Mouse (Mus musculus) myocyte (in vitro differentiated cells): ENCODE data around the gene Tex21.

Experiments used
- CEBPB ChIP-seq: IDR thresholded peaks from 2 replicates; pipeline ENCODE4 v1.6.1; 2011; ENCODE audit warnings: mild to moderate bottlenecking, moderate library complexity; ENCODE audit not compliant: poor library complexity, insufficient read depth, severe bottlenecking
- E2F4 ChIP-seq: IDR thresholded peaks from one replicate; pipeline ENCODE4 v1.6.1; 2011; ENCODE audit warnings: mild to moderate bottlenecking, control low read depth, moderate library complexity; ENCODE audit not compliant: insufficient read depth
- MAX ChIP-seq: IDR thresholded peaks from one replicate; pipeline ENCODE4 v1.6.1; 2011; ENCODE audit warnings: low read depth, mild to moderate bottlenecking, control low read depth
- MYOD1 ChIP-seq, 3 experiments: IDR thresholded peaks; one replicate each; pipeline ENCODE4 v1.6.1; 2011; ENCODE audit warnings: control low read depth in 2 of 3, low read depth in 2 of 3, mild to moderate bottlenecking in 2 of 3, moderate library complexity in 1 of 3; ENCODE audit not compliant: insufficient read length in 2 of 3, control insufficient read depth in 1 of 3
- MYOG ChIP-seq, 3 experiments: IDR thresholded peaks; one replicate each; pipeline ENCODE4 v1.6.1; 2011; ENCODE audit warnings: control low read depth in 2 of 3, low read depth in 2 of 3, mild to moderate bottlenecking in 2 of 3; ENCODE audit not compliant: insufficient read length in 2 of 3, control insufficient read depth in 1 of 3, insufficient read depth in 1 of 3
- POLR2A ChIP-seq: IDR thresholded peaks from one replicate; pipeline ENCODE4 v1.6.1; 2011; ENCODE audit warnings: low read depth, mild to moderate bottlenecking, control low read depth, moderate library complexity; ENCODE audit not compliant: insufficient read length
- POLR2AphosphoS2 ChIP-seq: IDR thresholded peaks from one replicate; pipeline ENCODE4 v1.6.1; 2011; ENCODE audit warnings: low read depth, control low read depth; ENCODE audit not compliant: insufficient read length
- REST ChIP-seq: IDR thresholded peaks from one replicate; pipeline ENCODE4 v1.6.1; 2011; ENCODE audit warnings: mild to moderate bottlenecking, control low read depth, moderate library complexity; ENCODE audit not compliant: insufficient read depth, insufficient read length
- SRF ChIP-seq: IDR thresholded peaks from one replicate; pipeline ENCODE4 v1.6.1; 2011; ENCODE audit warnings: low read depth; ENCODE audit not compliant: control insufficient read depth, insufficient read length
- TCF12 ChIP-seq: IDR thresholded peaks from one replicate; pipeline ENCODE4 v1.6.1; 2011; ENCODE audit warnings: mild to moderate bottlenecking, control low read depth; ENCODE audit not compliant: poor library complexity, insufficient read depth, severe bottlenecking
- USF1 ChIP-seq: IDR thresholded peaks from one replicate; pipeline ENCODE4 v1.6.1; 2011; ENCODE audit warnings: low read depth, mild to moderate bottlenecking, control low read depth, moderate library complexity

GRCm38 (mm10) chr12:76239839-76240571 lies 6.5 kb downstream of the Tex21 start:
- no peak for TF ChIP-seq USF1
- TF ChIP-seq POLR2A, result no peak
- no peak for TF ChIP-seq E2F4
- no peak for TF ChIP-seq MAX
- TF ChIP-seq POLR2AphosphoS2, result no peak
- no peak for TF ChIP-seq MYOD1 (IDR thresholded peaks at IDR 0.05; ENCODE audit: control insufficient read depth in 1 of 3, insufficient read length in 2 of 3, low read depth in 2 of 3)
- no peak for TF ChIP-seq CEBPB
- TF ChIP-seq TCF12, result no peak
- TF ChIP-seq MYOG (IDR thresholded peaks at IDR 0.05; ENCODE audit: control insufficient read depth in 1 of 3, insufficient read depth in 1 of 3, insufficient read length in 2 of 3, low read depth in 2 of 3), result no peak
- TF ChIP-seq SRF, result no peak
- TF ChIP-seq REST, result no peak
